In the genomic region with DNA sequence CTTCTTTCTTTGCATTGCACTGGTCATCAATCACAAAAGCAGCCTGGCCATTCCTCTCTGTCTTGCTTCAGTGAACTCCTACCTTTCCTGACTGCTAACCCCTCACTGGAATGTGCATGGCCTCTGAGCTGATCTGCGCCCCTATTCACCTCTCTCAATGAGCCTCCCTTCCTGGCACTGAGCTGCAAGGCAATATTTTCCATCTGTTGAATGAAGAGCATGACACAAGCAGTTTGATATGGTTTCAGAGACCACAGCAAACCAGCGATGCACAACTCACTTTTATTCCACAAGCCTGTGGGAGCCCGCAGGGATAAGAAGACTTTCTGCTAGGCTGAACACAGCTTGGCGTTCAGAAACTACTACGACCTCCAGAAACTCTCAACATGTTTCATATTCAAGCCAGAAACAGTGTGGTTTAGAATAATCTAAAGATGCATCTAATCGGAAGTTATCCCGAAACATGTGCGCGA, we compare ENCODE assay signal across 16 mouse cellular contexts.
DNase-seq lines count a peak whose midpoint lies in the region; ATAC-seq and TF ChIP-seq lines count a peak whose summit lies in the region.
"Had no signal": no experiment of that assay in that cellular context is flagged by ENCODE, and none has a peak within 500 bp of the region (broad histone marks: within the 10 kb centered on the region; RNA-seq: fewer than 3 reads in every experiment).

No protein-coding gene starts in this region.

- peak; percentile 8 for DNase-seq in gastrocnemius, adult 18-20 months (ENCODE audit: low spot score)
- no peak for DNase-seq in gastrocnemius, postnatal 36 days
- peak; percentile 72 for DNase-seq in kidney, postnatal 0 days (ENCODE audit: low spot score)
- no peak for DNase-seq in kidney, adult 18-20 months
- DNase-seq in embryo, embryonic 11 days = peak; percentile 46
- DNase-seq in kidney, postnatal 4 days = peak; percentile 27 to 48
- no peak for DNase-seq in forebrain, embryonic 14.5 days (ENCODE audit: low spot score)
- DNase-seq in right cerebral cortex, postnatal 14 days = no peak
- DNase-seq: cerebellum, postnatal 36 days; lung, postnatal 4 days; right cerebral cortex, postnatal 25 days had no signal

- no peaks in the 10 kb centered on the region for H3K27me3 ChIP-seq in kidney, postnatal 0 days (ENCODE audit: insufficient read depth, low read length)
- no peaks in the 10 kb centered on the region for H3K27me3 ChIP-seq in forebrain, embryonic 14.5 days (replicated peaks; ENCODE audit: control insufficient read depth, insufficient read depth, low read length)
- H3K27me3 ChIP-seq: forebrain, embryonic 15.5 days had no signal

- 0 out of 2 replicates have a peak overlapping the region, but pooled peaks have one; percentile 23 for H3K9ac ChIP-seq in kidney, postnatal 0 days (ENCODE audit: low read depth, low read length)
- no peak overlapping the region for H3K9ac ChIP-seq in forebrain, embryonic 14.5 days (ENCODE audit: low read length)
- H3K9ac ChIP-seq: forebrain, embryonic 15.5 days had no signal

- intact Hi-C loops in gastrocnemius, postnatal 36 days (cut with DNase I) = no loop called here

- peaks cover 12% of the 10 kb centered on the region; the same call in 1 of the 2 replicates for H3K4me1 ChIP-seq in kidney, postnatal 0 days (replicated peaks; ENCODE audit: insufficient read depth, low read length)
- H3K4me1 ChIP-seq in forebrain, embryonic 14.5 days (ENCODE audit: control insufficient read depth, insufficient read depth, low read length) = no peaks in the 10 kb centered on the region
- H3K4me1 ChIP-seq: forebrain, embryonic 15.5 days had no signal

- peak overlapping the region; percentile 27 for H3K4me2 ChIP-seq in kidney, postnatal 0 days (ENCODE audit: low read length)
- H3K4me2 ChIP-seq in forebrain, embryonic 14.5 days (ENCODE audit: low read length) = no peak overlapping the region
- H3K4me2 ChIP-seq: forebrain, embryonic 15.5 days; liver, embryonic 11.5 days had no signal

- no peaks in the 10 kb centered on the region for H3K9me3 ChIP-seq in kidney, postnatal 0 days (replicated peaks; ENCODE audit: low read length)
- H3K9me3 ChIP-seq in forebrain, embryonic 14.5 days (replicated peaks; ENCODE audit: control insufficient read depth, low read length) = no peaks in the 10 kb centered on the region
- H3K9me3 ChIP-seq: forebrain, embryonic 15.5 days had no signal

- H3K36me3 ChIP-seq in kidney, postnatal 0 days (ENCODE audit: insufficient read depth, low read length) = no peaks in the 10 kb centered on the region
- H3K36me3 ChIP-seq in forebrain, embryonic 14.5 days (ENCODE audit: control insufficient read depth, insufficient read depth, low read length) = no peaks in the 10 kb centered on the region
- H3K36me3 ChIP-seq: forebrain, embryonic 15.5 days had no signal

- 0 out of 2 replicates have a peak, but pooled peaks have one; percentile 61 for ATAC-seq in kidney, postnatal 0 days (replicated peaks; ENCODE audit: low FRiP score, low read depth)
- ATAC-seq in forebrain, embryonic 14.5 days = no peak
- ATAC-seq: activated CD4-positive, CD25-positive, alpha-beta regulatory T cell, adult 4 months; forebrain, embryonic 15.5 days; intestine, postnatal 0 days had no signal

- TF ChIP-seq CTCF in kidney, postnatal 0 days (IDR thresholded peaks at IDR 0.05; ENCODE audit: low read depth) = no peak

- 0 out of 2 replicates have a peak overlapping the region, but pooled peaks have one; percentile 36 for H3K27ac ChIP-seq in kidney, postnatal 0 days
- H3K27ac ChIP-seq in forebrain, embryonic 14.5 days (ENCODE audit: low read depth, low read length) = no peak overlapping the region
- H3K27ac ChIP-seq: forebrain, embryonic 15.5 days; left cerebral cortex, adult 2 months had no signal

- WGBS in kidney, postnatal 0 days = 30% methylated on average over 9 of the region's 9 CpGs
- 54% methylated on average over 9 of the region's 9 CpGs for WGBS in forebrain, embryonic 14.5 days

- H3K4me3 ChIP-seq in kidney, postnatal 0 days (replicated peaks; ENCODE audit: low read depth, low read length) = no peak overlapping the region
- H3K4me3 ChIP-seq in forebrain, embryonic 14.5 days (ENCODE audit: low read depth, low read length) = no peak overlapping the region
- H3K4me3 ChIP-seq: forebrain, embryonic 15.5 days; left cerebral cortex, adult 2 months had no signal

Comparison
In these comparisons a context has a peak if more than half of its experiments do, and no peak if none do; other contexts are left out.
1. DNase-seq: peak in gastrocnemius, adult 18-20 months (single experiment), kidney, postnatal 0 days (single experiment), embryo, embryonic 11 days (single experiment) and kidney, postnatal 4 days (2 of 2); none in gastrocnemius, postnatal 36 days (0 of 2), kidney, adult 18-20 months (single experiment), forebrain, embryonic 14.5 days (single experiment) and right cerebral cortex, postnatal 14 days (single experiment).